Mouse (Mus musculus): Measurements from ENCODE around the gene Dnajc10.

DNA sequence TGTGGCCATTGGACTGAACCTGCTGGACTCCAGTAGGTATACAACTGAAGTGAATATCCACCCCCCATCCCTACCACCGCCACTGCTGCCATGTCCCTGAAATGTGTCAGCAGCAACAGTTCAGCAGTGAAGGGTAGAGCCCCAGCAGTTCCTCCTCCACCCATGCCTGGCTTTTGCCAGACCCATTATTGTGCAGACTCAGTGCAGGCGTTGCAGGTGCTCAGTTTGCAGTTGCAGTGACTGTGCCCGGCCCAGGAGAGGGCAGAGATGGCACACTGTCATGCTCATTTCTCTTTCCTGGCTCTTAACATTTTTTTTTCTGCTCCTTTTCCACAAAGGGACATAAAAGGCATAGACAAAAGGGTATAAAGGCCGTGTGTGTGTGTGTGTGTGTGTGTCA, 41.5 kb upstream of the Dnajc10 start:
- TF ChIP-seq GATA1 (IDR thresholded peaks at IDR 0.05; ENCODE audit: borderline replicate concordance, low read length), result no peak
- TF ChIP-seq FLI1 (IDR thresholded peaks at IDR 0.05; ENCODE audit: low read length), result no peak

Data from megakaryocyte, embryonic 14.5 days (primary cell).